Mouse (Mus musculus) Patski (cell line): ENCODE measurements around the gene Olfr734. TPM values are rescaled to one million over a fixed set of nuclear protein-coding genes. Genes with fewer than 3 reads are reported as not detected.

Experiments used
- ATAC-seq: fragments of 100-300 bp; one replicate; pipeline ENCODE4 v1.8.0; 2021
- CTCF ChIA-PET: fragments of 350-600 bp; sonication (Branson Sonifier 250); formaldehyde crosslinking; loops from one replicate; lab custom pipeline; 2022; ENCODE audit warnings: inconsistent platforms; lab: Charles Lee
- POLR2A ChIA-PET: fragments of 350-600 bp; sonication (Branson Sonifier 250); formaldehyde crosslinking; loops from one replicate; lab custom pipeline; 2022; ENCODE audit warnings: antibody characterized with exemption, inconsistent platforms; lab: Charles Lee
- DNase-seq: peaks from one replicate; pipeline ENCODE4 v3.0.0-alpha.2; 2011; ENCODE audit warnings: low read depth, low spot score
- H3K27me3 ChIP-seq: fragments of 371-371 bp; one replicate; pipeline ENCODE4 v1.5.1; 2021
- CTCF ChIP-seq: fragments of 100-300 bp; IDR thresholded peaks from one replicate; pipeline ENCODE4 v1.5.1; 2021
- in situ Hi-C: fragments of 300-500 bp; cut with MboI; formaldehyde crosslinking; loops from 3 replicates; pipeline ENCODE4 v1.11.1; 2018; ENCODE audit warnings: low pct_unique_long_range_greater_than_20kb, mixed read lengths
- polyA plus RNA-seq: library from polyadenylated mRNA; unstranded; gene quantifications from one replicate; pipeline ENCODE4 v1.2.3, GENCODE M21; 2021

Olfr734 gene
- not detected for polyA plus RNA-seq

DNA sequence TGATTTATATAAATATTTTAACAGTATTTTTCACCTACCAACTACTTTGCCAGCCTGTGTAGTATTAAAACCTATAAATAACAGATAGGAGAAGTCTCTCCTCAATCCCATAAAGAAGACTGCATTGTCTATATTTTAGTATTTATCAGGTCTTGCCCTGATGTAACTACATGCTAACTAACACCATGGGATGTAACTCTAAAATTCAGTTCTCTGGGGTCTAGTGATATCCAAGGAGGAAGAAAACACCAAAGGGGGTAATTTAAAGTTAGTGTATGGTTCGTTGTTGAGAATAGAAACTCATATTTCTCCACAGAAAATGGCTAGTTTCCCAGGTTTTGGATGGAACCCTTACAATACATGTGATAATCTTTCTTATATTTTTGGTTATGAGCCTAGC is at the start of gene Olfr734:
Gene Olfr734 (minus strand): TSS at position 101 of the 400 bp plus-strand sequence.
- no peak for TF ChIP-seq CTCF
- ATAC-seq (no peak), DNase-seq (no peak)
- ChIA-PET POLR2A (no interaction called here), CTCF (no interaction called here)
- no peaks in the 10 kb centered on the region for H3K27me3 ChIP-seq
- in situ Hi-C loops: no loop called here

DNA sequence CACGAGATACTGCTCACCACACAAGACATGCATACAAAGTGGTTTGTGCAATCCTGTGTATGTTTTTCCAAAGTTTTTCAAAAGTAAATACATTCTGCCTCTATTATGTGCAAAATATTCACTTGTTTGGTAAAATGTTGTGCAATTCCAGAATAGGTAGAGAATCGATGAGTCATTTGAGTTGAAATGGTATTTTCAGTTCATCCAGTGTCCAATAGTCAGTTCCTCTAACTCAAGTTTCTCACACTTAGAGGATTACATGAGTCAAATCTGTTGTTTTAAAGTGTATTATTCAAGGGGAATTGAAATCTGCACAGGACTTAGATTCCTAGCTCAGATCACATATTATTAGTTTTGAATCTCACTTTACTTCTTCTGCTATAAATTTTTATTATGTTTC is 37.0 kb upstream of the Olfr734 start:
- no peaks in the 10 kb centered on the region for H3K27me3 ChIP-seq
- in situ Hi-C loops: no loop called here
- ATAC-seq: no peak
- ChIA-PET CTCF (no interaction called here), POLR2A (no interaction called here)
- no peak for TF ChIP-seq CTCF
- DNase-seq: no peak

DNA sequence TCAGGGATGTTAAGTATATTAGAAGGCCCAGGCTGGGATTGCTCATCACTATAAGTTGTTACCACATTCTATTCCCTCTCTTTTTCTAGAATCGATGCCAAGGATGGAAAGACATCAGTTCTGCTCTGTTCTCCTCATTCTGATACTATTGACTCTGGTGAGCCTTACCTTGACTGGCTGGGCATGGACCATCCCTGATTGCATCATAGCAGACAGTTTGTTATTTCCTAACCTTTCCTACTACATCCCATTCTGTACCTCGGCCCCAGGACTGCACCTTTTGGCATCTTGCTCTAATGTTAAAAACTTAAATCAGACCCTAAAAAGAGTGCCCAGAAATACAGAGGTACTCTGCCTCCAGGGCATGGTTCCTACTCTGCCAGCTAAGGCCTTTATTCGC is 33.9 kb upstream of the Olfr734 start:
- ATAC-seq (no peak), DNase-seq (no peak)
- no peak for TF ChIP-seq CTCF
- in situ Hi-C loops: no loop called here
- POLR2A ChIA-PET: no interaction called here
- CTCF ChIA-PET: no interaction called here
- H3K27me3 ChIP-seq: no peaks in the 10 kb centered on the region

DNA sequence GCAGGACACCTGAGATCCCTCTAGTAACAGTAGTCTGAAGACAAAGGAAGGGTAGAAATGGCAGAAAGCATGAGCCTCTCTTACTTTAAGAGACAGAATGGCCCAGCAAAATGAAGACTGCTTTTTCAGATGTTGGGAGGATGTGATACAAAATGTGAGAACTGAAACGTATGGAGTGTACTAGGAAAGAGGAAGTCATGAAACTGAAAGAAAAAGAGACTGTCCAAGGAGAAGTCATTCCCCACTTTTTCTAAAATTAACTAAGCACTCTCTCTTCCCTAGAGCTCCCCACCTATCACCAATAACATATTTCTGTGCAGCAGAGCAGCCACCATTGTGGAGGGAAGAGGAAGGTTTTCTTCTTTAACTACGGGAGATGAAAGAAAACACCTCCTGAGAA is 31.0 kb upstream of the Olfr734 start, which contains the start of gene Tlr11:
Gene Tlr11 (plus strand): TSS at position 322 of the 400 bp plus-strand sequence.
- no peak for TF ChIP-seq CTCF
- H3K27me3 ChIP-seq: no peaks in the 10 kb centered on the region
- ChIA-PET CTCF (no interaction called here), POLR2A (no interaction called here)
- DNase-seq: no peak
- in situ Hi-C loops: no loop called here
- no peak for ATAC-seq

DNA sequence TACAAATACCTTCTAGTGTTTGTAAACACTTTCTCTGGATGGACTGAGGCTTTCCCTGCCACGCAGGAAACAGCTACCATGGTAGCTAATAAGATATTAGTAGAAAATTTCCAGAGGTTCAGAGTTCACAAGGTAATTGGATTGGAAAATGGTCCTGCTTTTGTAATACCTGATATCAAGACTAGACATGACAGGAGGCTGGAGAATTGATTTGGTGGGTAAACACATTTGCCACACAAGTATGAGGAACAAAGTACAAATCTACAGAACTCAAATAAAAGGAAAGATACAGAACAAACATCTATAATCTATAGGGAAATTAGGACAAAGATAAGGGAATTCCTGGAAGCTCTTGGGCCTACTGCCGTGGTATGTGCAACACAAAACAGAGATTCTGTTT is 30.2 kb upstream of the Olfr734 start:
- ChIA-PET CTCF (no interaction called here), POLR2A (no interaction called here)
- no peaks in the 10 kb centered on the region for H3K27me3 ChIP-seq
- in situ Hi-C loops: no loop called here
- DNase-seq (no peak), ATAC-seq (no peak)
- no peak for TF ChIP-seq CTCF

DNA sequence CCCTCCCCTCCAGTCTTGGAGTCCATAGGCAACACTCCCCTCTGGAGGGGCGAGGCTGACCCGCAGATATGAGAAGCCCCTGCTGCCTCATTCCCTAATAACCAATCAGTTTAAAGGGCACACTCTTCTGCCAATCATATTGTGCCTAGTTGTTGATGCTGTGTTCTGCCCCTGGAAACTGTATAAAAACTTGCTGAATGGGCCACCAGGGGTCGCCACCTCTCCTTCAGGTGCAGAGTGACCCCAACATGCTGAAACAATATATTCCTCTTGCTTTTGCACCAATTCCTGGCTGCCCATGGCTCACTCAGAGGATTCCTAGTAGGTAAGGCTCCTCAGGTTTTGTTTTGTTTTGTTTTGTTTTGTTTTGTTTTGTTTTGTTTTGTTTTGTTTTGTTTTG is 25.9 kb upstream of the Olfr734 start:
- in situ Hi-C loops: no loop called here
- POLR2A ChIA-PET: no interaction called here
- CTCF ChIA-PET: no interaction called here
- DNase-seq (no peak), ATAC-seq (no peak)
- peak; percentile 51 for TF ChIP-seq CTCF
- H3K27me3 ChIP-seq: no peaks in the 10 kb centered on the region

DNA sequence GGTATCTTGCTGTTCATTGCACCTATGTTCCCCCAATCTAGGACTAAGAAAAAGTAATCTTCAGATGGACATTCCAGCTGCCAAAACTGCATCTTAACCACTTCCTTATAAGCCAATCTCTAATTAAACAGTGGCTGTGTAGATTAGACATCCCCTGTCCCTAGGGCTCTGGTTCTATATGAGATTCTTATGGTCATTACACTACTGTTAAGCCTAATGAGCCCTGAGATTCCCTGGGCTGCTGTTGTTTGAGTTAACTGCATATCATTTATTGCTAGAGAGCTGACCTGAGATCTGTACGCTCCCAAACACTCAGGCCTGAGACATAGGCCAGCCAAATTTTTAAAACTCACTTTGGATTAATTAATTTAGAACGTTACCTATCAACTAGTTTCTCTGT is 22.2 kb upstream of the Olfr734 start, which contains the start of gene Olfr735:
Gene Olfr735 (minus strand): TSS at position 77 of the 400 bp plus-strand sequence.
- no peak for DNase-seq

DNA sequence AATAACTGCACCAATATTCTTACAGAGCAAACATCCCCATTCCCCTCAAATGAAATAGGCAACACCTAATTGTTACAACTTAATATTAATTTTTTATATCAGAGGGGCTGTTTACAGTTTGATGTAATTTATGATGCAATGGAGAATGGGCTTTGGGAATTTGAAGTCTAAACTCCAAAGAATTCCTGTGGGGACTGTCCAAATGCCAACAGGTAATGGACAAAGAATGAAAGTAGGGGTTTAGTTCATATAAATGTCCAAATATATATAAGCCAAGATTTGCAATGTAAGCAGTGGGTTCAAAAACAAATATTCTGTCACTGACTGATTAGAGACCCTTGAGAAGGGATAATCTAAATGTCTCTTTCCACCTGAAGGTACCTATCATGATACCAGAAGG is 25.1 kb downstream of the Olfr734 start, which contains the start of gene Olfr733:
Gene Olfr733 (minus strand): TSS at position 101 of the 400 bp plus-strand sequence.
- CTCF ChIA-PET: no interaction called here
- in situ Hi-C loops: no loop called here
- ATAC-seq (no peak), DNase-seq (no peak)
- POLR2A ChIA-PET: no interaction called here
- no peak for TF ChIP-seq CTCF
- H3K27me3 ChIP-seq: no peaks in the 10 kb centered on the region

More for the DNA sequence above, 22.2 kb upstream of the Olfr734 start, which contains the start of gene Olfr735:
- CTCF ChIA-PET: no interaction called here
- in situ Hi-C loops: no loop called here
- POLR2A ChIA-PET: no interaction called here
- TF ChIP-seq CTCF: no peak
- no peak for ATAC-seq
- H3K27me3 ChIP-seq: no peaks in the 10 kb centered on the region

DNA sequence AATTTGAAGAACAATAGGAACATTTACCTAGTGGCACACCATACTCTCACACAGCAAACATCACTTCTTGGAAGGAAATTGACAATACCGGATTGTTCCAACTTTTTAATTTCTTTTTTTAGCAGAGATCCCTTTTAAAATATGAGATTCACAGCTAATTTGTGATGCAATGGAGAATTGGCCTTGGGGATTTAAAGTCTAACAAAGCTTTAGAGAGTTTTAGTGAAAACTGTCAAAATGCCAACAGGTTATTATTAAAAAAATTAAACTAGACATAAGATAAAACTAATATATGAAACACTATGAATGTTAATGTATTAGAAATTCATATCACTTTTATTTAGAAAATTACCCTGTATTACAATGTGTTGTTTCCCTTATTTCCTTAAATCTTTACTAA is 42.5 kb downstream of the Olfr734 start, which contains the start of gene Olfr732:
Gene Olfr732 (minus strand): TSS at position 101 of the 400 bp plus-strand sequence.
- DNase-seq: no peak
- no peak for ATAC-seq
- no peak for TF ChIP-seq CTCF
- no peaks in the 10 kb centered on the region for H3K27me3 ChIP-seq
- ChIA-PET CTCF (no interaction called here), POLR2A (no interaction called here)
- in situ Hi-C loops: no loop called here

Other genes starting within 250 kb of the Olfr734 start
- not detected for gene Olfr726, start 235.8 kb downstream of the Olfr734 start, polyA plus RNA-seq
- not detected for gene Olfr727, start 203.6 kb downstream of the Olfr734 start, polyA plus RNA-seq
- not detected for gene Olfr728, start 184.1 kb downstream of the Olfr734 start, polyA plus RNA-seq
- gene Olfr729, start 173.9 kb downstream of the Olfr734 start, polyA plus RNA-seq: not detected
- gene Olfr730, start 138.6 kb downstream of the Olfr734 start, polyA plus RNA-seq: not detected
- not detected for gene Olfr731, start 84.9 kb downstream of the Olfr734 start, polyA plus RNA-seq
- gene Olfr732, start 42.6 kb downstream of the Olfr734 start, polyA plus RNA-seq: not detected
- gene Olfr733, start 25.2 kb downstream of the Olfr734 start, polyA plus RNA-seq: not detected
- not detected for gene Olfr735, start 22.1 kb upstream of the Olfr734 start, polyA plus RNA-seq
- gene Tlr11, start 31.2 kb upstream of the Olfr734 start, polyA plus RNA-seq: not detected
- gene Olfr736, start 54.4 kb upstream of the Olfr734 start, polyA plus RNA-seq: not detected
- not detected for gene Olfr738, start 80.8 kb upstream of the Olfr734 start, polyA plus RNA-seq
- gene Olfr739, start 91.9 kb upstream of the Olfr734 start, polyA plus RNA-seq: not detected
- not detected for gene Olfr740, start 118.8 kb upstream of the Olfr734 start, polyA plus RNA-seq
- not detected for gene Olfr741, start 146.0 kb upstream of the Olfr734 start, polyA plus RNA-seq
- gene Olfr742, start 176.8 kb upstream of the Olfr734 start, polyA plus RNA-seq: not detected
- not detected for gene Olfr743, start 195.1 kb upstream of the Olfr734 start, polyA plus RNA-seq